Mouse (Mus musculus) intestine, embryonic 16.5 days (tissue): ENCODE measurements at regions not wholly inside any gene's neighbourhood (a gene's known extent, or its start where the extent isn't known, plus 50 kb on each side); places are given as distances from the start of the nearest gene placed in this dataset.
A peak's percentile ranks its signal among the peaks of the same experiment; 100 is the strongest.

Experiments used
- ATAC-seq: fragments of 200-750 bp; cut with Nextera tagmentation; 2 replicates; pipeline ENCODE4 v1.8.0; 2017; ENCODE audit warnings: moderate TSS enrichment, moderate library complexity
- H3K27ac ChIP-seq: fragments of 300-500 bp; sonication (generic); 2 replicates; pipeline ENCODE4 v1.5.1; 2014; ENCODE audit warnings: mild to moderate bottlenecking, low read length
- H3K27me3 ChIP-seq: fragments of 300-500 bp; sonication (generic); replicated peaks from 2 replicates; pipeline ENCODE4 v1.6.1; 2014; ENCODE audit warnings: low read length, control low read depth, mixed read lengths; ENCODE audit not compliant: control insufficient read depth, insufficient read depth
- H3K36me3 ChIP-seq: fragments of 300-500 bp; sonication (generic); 2 replicates; pipeline ENCODE4 v1.6.1; 2014; ENCODE audit warnings: low read length, control low read depth; ENCODE audit not compliant: control insufficient read depth, insufficient read depth
- H3K4me1 ChIP-seq: fragments of 300-500 bp; sonication (generic); 2 replicates; pipeline ENCODE4 v1.6.1; 2014; ENCODE audit warnings: low read length, control low read depth, mixed read lengths; ENCODE audit not compliant: control insufficient read depth, insufficient read depth
- H3K4me2 ChIP-seq: fragments of 300-500 bp; sonication (generic); 2 replicates; pipeline ENCODE4 v1.6.1; 2014; ENCODE audit warnings: low read depth, low read length, control low read depth
- H3K4me3 ChIP-seq: fragments of 300-500 bp; sonication (generic); 2 replicates; pipeline ENCODE4 v1.5.1; 2014; ENCODE audit warnings: mild to moderate bottlenecking, low read length
- H3K9ac ChIP-seq: fragments of 300-500 bp; sonication (generic); 2 replicates; pipeline ENCODE4 v1.6.1; 2014; ENCODE audit warnings: low read depth, low read length
- H3K9me3 ChIP-seq: fragments of 300-500 bp; sonication (generic); 2 replicates; pipeline ENCODE4 v1.6.1; 2016; ENCODE audit warnings: low read length, control low read depth; ENCODE audit not compliant: control insufficient read depth
- WGBS: fragments of 180-500 bp; shearing (Covaris S2); extraction: QIAGEN DNeasy Blood & Tissue Kit; methylation state at CpG from one replicate; pipeline ENCODE4 v1.1.7; 2014; 5-methylcytosine and 5-hydroxymethylcytosine counted together

GRCm38 (mm10) chr10:6013743-6014142 lies 91.5 kb upstream of the Rgs17 start:
- no peaks in the 10 kb centered on the region for H3K36me3 ChIP-seq
- H3K4me1 ChIP-seq: 0 out of 2 replicates have a peak, but pooled peaks cover 3% of the 10 kb centered on the region
- no peak overlapping the region for H3K4me2 ChIP-seq
- 49% methylated on average over 4 of the region's 4 CpGs for WGBS
- no peak overlapping the region for H3K4me3 ChIP-seq
- H3K9ac ChIP-seq: no peak overlapping the region
- ATAC-seq: peak; percentile 78
- no peak overlapping the region for H3K27ac ChIP-seq
- H3K27me3 ChIP-seq: no peaks in the 10 kb centered on the region
- H3K9me3 ChIP-seq: no peaks in the 10 kb centered on the region

- WGBS: 51% methylated on average over 5 of the region's 5 CpGs
- Histone ChIP-seq H3K4me2 (no peak overlapping the region), H3K4me1 (0 out of 2 replicates have a peak, but pooled peaks cover 3% of the 10 kb centered on the region), H3K36me3 (no peaks in the 10 kb centered on the region), H3K27ac (0 out of 2 replicates have a peak overlapping the region, but pooled peaks have one; percentile 33), H3K4me3 (no peak overlapping the region), H3K27me3 (no peaks in the 10 kb centered on the region), H3K9me3 (no peaks in the 10 kb centered on the region), H3K9ac (no peak overlapping the region)
- ATAC-seq: no peak
These were observed 89.3 kb upstream of the Rgs17 start for GRCm38 (mm10) chr10:6011541-6011940.

GRCm38 (mm10) chr10:6011029-6011428 lies 88.8 kb upstream of the Rgs17 start:
- peak; percentile 23; the same call in 1 of the 2 replicates for ATAC-seq
- WGBS: 40% methylated on average over 5 of the region's 5 CpGs

GRCm38 (mm10) chr10:6007238-6007972 lies 85.2 kb upstream of the Rgs17 start:
- H3K9me3 ChIP-seq: no peaks in the 10 kb centered on the region
- H3K36me3 ChIP-seq: no peaks in the 10 kb centered on the region
- no peaks in the 10 kb centered on the region for H3K27me3 ChIP-seq
- no peak overlapping the region for H3K4me2 ChIP-seq
- 38% methylated on average over 1 of the region's 1 CpGs for WGBS
- no peak overlapping the region for H3K4me3 ChIP-seq
- H3K9ac ChIP-seq: no peak overlapping the region
- ATAC-seq: peak; percentile 50; the same call in 1 of the 2 replicates
- H3K27ac ChIP-seq: no peak overlapping the region
- 0 out of 2 replicates have a peak, but pooled peaks cover 3% of the 10 kb centered on the region for H3K4me1 ChIP-seq

More at GRCm38 (mm10) chr10:6011029-6011428, 88.8 kb upstream of the Rgs17 start:
- Histone ChIP-seq H3K9me3 (no peaks in the 10 kb centered on the region), H3K4me3 (no peak overlapping the region), H3K9ac (no peak overlapping the region), H3K27ac (0 out of 2 replicates have a peak overlapping the region, but pooled peaks have one; percentile 33), H3K4me1 (0 out of 2 replicates have a peak, but pooled peaks cover 3% of the 10 kb centered on the region), H3K27me3 (no peaks in the 10 kb centered on the region), H3K36me3 (no peaks in the 10 kb centered on the region), H3K4me2 (no peak overlapping the region)

GRCm38 (mm10) chr10:5981433-5981832 lies 59.2 kb upstream of the Rgs17 start:
- H3K9ac ChIP-seq: no peak overlapping the region
- H3K4me2 ChIP-seq: no peak overlapping the region
- H3K9me3 ChIP-seq: no peaks in the 10 kb centered on the region
- H3K4me3 ChIP-seq: no peak overlapping the region
- no peak for ATAC-seq
- WGBS: 97% methylated on average over 1 of the region's 1 CpGs
- no peak overlapping the region for H3K27ac ChIP-seq
- H3K4me1 ChIP-seq: no peaks in the 10 kb centered on the region
- H3K27me3 ChIP-seq: no peaks in the 10 kb centered on the region
- H3K36me3 ChIP-seq: no peaks in the 10 kb centered on the region

GRCm38 (mm10) chr10:5978534-5978933 lies 56.3 kb upstream of the Rgs17 start:
- no peak for ATAC-seq
- Histone ChIP-seq H3K4me3 (no peak overlapping the region), H3K9ac (no peak overlapping the region), H3K4me1 (no peaks in the 10 kb centered on the region), H3K36me3 (no peaks in the 10 kb centered on the region), H3K4me2 (no peak overlapping the region), H3K9me3 (no peaks in the 10 kb centered on the region), H3K27me3 (no peaks in the 10 kb centered on the region), H3K27ac (no peak overlapping the region)
- WGBS: 41% methylated on average over 1 of the region's 1 CpGs
